Mouse (Mus musculus) embryonic fibroblast, embryonic 13.5 days (primary cell): ENCODE measurements at regions not wholly inside any gene's neighbourhood (a gene's known extent, or its start where the extent isn't known, plus 50 kb on each side); places are given as distances from the start of the nearest gene placed in this dataset.

Source experiments
- CTCF ChIP-seq: IDR thresholded peaks from 2 replicates; pipeline ENCODE4 v1.5.1; 2011; ENCODE audit warnings: mild to moderate bottlenecking, control low read depth, low read length, moderate library complexity, borderline replicate concordance; ENCODE audit not compliant: insufficient read depth
- POLR2A ChIP-seq: IDR thresholded peaks from 2 replicates; pipeline ENCODE4 v1.6.1; 2011; ENCODE audit warnings: low read depth, mild to moderate bottlenecking, control low read depth, low read length, moderate library complexity

GRCm38 (mm10) chr12:106199302-106199701 is 189.3 kb downstream of the Vrk1 start:
- TF ChIP-seq CTCF (no peak), POLR2A (no peak)
